Mouse (Mus musculus): ENCODE results near the gene H2afv. TPM values are rescaled to one million over a fixed set of nuclear protein-coding genes. Genes with fewer than 3 reads are reported as not detected.
"Not testable (repeated sequence)": the region's sequence is repeated elsewhere in the genome, so short reads cannot be mapped to it uniquely, and the experiment has no call there.

Gene H2afv
- polyA plus RNA-seq, 1 experiment from 2014 or later, result 824 TPM

DNA sequence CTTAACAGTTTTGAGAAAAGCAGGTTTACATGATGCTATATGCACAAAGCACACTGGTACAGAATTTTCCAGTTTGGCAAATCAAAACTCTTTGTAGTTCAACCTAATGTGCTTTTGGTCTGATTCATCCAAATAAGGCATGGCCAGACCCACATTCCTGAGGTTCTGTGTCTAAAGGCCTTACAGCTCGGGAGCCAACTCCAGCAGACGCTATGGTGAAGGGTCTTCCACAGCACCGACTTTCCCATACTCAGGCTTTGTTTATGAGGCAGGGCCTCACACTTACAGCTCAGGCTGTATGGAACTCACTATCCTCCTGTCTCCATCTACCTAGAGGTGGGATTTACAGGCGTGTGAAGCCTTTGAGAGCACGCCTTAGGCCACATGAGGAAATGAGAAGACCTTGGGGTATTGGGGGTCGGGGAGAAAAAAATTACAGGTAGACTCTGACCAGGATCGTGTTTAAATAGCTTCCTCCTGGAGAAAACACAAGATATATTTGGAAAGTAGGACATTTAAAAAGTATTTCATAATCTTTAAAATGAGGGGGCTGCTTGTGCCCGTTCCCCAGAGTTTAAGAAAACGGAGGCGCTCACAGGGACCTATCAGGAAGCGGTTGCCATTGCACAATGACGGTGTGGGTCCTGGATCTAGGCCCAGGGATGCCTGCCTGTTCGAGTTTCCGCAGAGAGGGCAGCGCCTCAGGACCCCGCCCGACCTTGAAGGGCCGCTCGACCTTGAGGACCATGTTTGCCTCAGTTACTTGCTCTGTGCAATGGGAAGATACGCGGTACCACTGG lies 29.3 kb downstream of the H2afv start, which contains the start of gene Ppia:
Ppia (plus strand) TSS at position 693 of the 800 bp plus-strand sequence.
- peak; percentile 50; the same call in 1 of the 2 replicates for ATAC-seq (ENCODE audit: insufficient number of reproducible peaks, insufficient read depth, low FRiP score, low TSS enrichment, low read depth)

DNA sequence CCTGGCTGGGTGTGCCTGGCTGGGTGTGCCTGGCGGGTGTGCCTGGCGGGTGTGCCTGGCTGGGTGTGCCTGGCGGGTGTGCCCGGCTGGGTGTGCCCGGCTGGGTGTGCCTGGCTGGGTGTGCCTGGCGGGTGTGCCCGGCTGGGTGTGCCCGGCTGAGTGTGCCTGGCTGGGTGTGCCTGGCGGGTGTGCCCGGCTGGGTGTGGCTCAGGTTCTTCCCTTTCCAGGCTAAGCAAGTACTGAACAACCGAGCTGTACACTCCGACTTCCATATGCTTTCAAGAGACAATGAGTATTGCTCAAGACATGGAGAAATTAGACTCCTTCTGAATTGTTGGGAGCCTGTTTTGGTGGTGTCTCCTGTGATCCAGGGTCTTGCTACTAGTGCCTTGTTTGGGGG lies 31.0 kb downstream of the H2afv start:
- H3K36me3 ChIP-seq, result peaks cover 13% of the 10 kb centered on the region
- peaks cover 22% of the 10 kb centered on the region for H3K4me1 ChIP-seq (replicated peaks)
- no peak overlapping the region for H3K9ac ChIP-seq (replicated peaks)
- no peak for ATAC-seq (ENCODE audit: insufficient number of reproducible peaks, insufficient read depth, low FRiP score, low TSS enrichment, low read depth)
- H3K27me3 ChIP-seq, result no peaks in the 10 kb centered on the region
- no peak overlapping the region for H3K4me2 ChIP-seq
- no peak overlapping the region for H3K27ac ChIP-seq
- no peaks in the 10 kb centered on the region for H3K9me3 ChIP-seq
- WGBS, result 98% methylated on average over 12 of the region's 12 CpGs
- no peak overlapping the region for H3K4me3 ChIP-seq (replicated peaks)

More for the DNA sequence above, 29.3 kb downstream of the H2afv start, which contains the start of gene Ppia:
- H3K27me3 ChIP-seq, result no peaks in the 10 kb centered on the region
- peak within 1 kb of the TSS; percentile 98 for H3K9ac ChIP-seq (replicated peaks)
- H3K4me3 ChIP-seq (replicated peaks), result peak within 1 kb of the TSS; percentile 97
- H3K4me1 ChIP-seq (replicated peaks), result peaks cover 27% of the 10 kb centered on the region
- H3K36me3 ChIP-seq, result peaks cover 28% of the 10 kb centered on the region
- H3K9me3 ChIP-seq, result no peaks in the 10 kb centered on the region
- H3K27ac ChIP-seq, result peak within 1 kb of the TSS; percentile 97
- 4% methylated on average over 21 of the region's 21 CpGs for WGBS
- H3K4me2 ChIP-seq, result peak within 1 kb of the TSS; percentile 90

DNA sequence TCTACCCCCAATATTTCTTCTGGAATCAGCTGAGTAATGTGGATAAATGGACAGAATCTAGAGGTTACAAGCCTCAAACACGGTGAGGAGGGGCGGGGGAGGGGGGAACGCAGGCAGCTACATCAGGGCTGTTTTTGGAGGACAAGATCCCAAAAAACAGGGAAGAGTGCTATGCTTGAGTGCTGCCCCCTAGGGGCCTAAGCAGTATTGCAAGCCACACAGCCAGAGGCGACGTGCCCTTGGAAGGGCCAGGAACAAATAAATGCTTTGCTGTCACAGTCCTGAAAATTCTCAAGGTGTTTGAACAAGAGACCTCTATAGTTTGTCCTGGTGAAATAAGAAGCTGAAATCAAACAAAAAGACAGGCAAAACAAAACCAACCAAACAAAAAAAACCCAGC lies 32.6 kb downstream of the H2afv start:
- H3K4me3 ChIP-seq (replicated peaks), result no peak overlapping the region
- H3K27me3 ChIP-seq, result no peaks in the 10 kb centered on the region
- H3K9me3 ChIP-seq, result no peaks in the 10 kb centered on the region
- whole genome bisulfite sequencing, result 6% methylated on average over 5 of the region's 5 CpGs
- H3K4me1 ChIP-seq (replicated peaks), result peaks cover 18% of the 10 kb centered on the region
- no peak for ATAC-seq (ENCODE audit: insufficient number of reproducible peaks, insufficient read depth, low FRiP score, low TSS enrichment, low read depth)
- H3K36me3 ChIP-seq, result no peaks in the 10 kb centered on the region
- H3K9ac ChIP-seq (replicated peaks), result no peak overlapping the region
- no peak overlapping the region for H3K27ac ChIP-seq
- no peak overlapping the region for H3K4me2 ChIP-seq

DNA sequence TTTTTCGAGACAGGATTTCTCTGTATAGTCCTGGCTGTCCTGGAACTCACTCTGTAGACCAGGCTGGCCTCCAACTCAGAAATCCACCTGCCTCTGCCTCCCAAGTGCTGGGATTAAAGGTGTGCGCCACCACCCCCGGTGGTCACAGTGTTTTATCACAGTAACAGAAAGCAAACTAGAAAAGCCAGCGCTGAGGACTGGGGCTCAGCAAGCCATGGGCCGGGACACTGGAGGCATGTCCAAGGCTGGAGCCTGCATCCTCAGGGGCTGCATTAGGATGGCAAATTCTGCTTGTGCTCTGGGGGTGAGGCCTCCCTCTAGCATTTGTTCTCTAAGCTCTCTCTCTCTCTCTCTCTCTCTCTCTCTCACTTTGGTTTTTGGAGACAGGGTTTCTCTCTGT lies 33.5 kb downstream of the H2afv start:
- not testable (repeated sequence) for H3K4me3 ChIP-seq (replicated peaks); H3K9ac ChIP-seq (replicated peaks); H3K36me3 ChIP-seq; H3K27me3 ChIP-seq; ATAC-seq (ENCODE audit: insufficient number of reproducible peaks, insufficient read depth, low FRiP score, low TSS enrichment, low read depth); H3K9me3 ChIP-seq; H3K4me2 ChIP-seq; H3K27ac ChIP-seq
- H3K4me1 ChIP-seq (replicated peaks), result peaks cover 28% of the 10 kb centered on the region
- 89% methylated on average over 5 of the region's 5 CpGs for WGBS

DNA sequence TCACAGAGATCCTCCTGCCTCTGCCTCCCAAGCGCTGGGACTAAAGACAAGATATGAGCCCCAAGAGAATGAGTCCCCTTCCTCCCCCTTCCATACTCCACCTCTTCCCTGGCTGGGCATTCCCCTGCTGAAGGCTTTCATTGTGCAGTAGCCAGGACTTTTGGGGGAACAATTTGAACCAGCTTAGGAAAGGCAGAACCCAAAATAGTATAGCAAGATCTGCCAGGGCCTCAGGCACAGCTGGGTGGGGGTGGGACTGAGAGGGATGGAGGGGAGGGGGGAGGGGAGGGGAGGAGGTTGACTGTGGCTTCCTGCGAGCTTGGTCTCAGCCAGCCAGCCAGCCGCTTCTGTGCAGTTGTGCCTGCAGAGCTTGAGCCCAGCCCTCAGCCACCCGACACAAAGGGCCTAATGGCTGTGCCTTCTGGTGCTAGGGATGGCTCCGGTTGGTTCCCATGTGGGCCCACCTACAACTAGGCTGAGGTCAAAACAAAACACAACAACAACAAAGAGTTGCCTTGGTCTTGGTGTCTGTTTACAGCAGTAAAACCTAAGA lies 34.1 kb downstream of the H2afv start:
- H3K9me3 ChIP-seq, result no peaks in the 10 kb centered on the region
- no peak overlapping the region for H3K27ac ChIP-seq
- H3K4me2 ChIP-seq, result no peak overlapping the region
- H3K27me3 ChIP-seq, result no peaks in the 10 kb centered on the region
- WGBS, result 46% methylated on average over 5 of the region's 5 CpGs
- H3K4me1 ChIP-seq (replicated peaks), result peaks cover 32% of the 10 kb centered on the region
- H3K36me3 ChIP-seq, result peaks cover 4% of the 10 kb centered on the region
- no peak overlapping the region for H3K4me3 ChIP-seq (replicated peaks)
- no peak for ATAC-seq (ENCODE audit: insufficient number of reproducible peaks, insufficient read depth, low FRiP score, low TSS enrichment, low read depth)
- no peak overlapping the region for H3K9ac ChIP-seq (replicated peaks)

DNA sequence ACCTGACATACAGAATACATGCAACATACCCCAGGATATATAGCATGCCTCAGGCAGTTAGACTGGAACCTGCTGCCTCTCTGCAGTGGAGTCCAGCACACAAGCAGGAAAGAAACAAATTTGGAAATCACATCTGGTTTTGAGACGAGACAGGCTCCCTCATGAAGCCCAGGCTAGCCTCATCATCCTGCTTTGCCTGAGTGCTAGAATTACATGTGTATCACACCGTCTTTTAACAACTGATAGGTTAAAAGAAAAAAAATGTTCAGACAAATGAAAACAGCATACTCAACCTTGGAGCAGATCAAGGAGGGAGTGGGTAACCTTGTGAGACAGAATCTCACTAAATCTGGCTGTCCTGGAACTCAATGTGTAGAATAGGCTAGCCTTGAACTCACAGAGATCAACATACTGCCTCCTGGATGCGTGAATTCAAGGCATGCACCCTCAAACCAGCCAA lies 37.1 kb downstream of the H2afv start:
- Histone ChIP-seq H3K4me1 (replicated peaks) (peaks cover 33% of the 10 kb centered on the region), H3K4me2 (0 out of 2 replicates have a peak overlapping the region, but pooled peaks have one; percentile 34), H3K9me3 (no peaks in the 10 kb centered on the region), H3K36me3 (peaks cover 33% of the 10 kb centered on the region), H3K27me3 (no peaks in the 10 kb centered on the region), H3K4me3 (replicated peaks) (no peak overlapping the region), H3K27ac (peak overlapping the region; percentile 96), H3K9ac (replicated peaks) (no peak overlapping the region)
- 76% methylated on average over 3 of the region's 3 CpGs for WGBS
- ATAC-seq (ENCODE audit: insufficient number of reproducible peaks, insufficient read depth, low FRiP score, low TSS enrichment, low read depth), result no peak

DNA sequence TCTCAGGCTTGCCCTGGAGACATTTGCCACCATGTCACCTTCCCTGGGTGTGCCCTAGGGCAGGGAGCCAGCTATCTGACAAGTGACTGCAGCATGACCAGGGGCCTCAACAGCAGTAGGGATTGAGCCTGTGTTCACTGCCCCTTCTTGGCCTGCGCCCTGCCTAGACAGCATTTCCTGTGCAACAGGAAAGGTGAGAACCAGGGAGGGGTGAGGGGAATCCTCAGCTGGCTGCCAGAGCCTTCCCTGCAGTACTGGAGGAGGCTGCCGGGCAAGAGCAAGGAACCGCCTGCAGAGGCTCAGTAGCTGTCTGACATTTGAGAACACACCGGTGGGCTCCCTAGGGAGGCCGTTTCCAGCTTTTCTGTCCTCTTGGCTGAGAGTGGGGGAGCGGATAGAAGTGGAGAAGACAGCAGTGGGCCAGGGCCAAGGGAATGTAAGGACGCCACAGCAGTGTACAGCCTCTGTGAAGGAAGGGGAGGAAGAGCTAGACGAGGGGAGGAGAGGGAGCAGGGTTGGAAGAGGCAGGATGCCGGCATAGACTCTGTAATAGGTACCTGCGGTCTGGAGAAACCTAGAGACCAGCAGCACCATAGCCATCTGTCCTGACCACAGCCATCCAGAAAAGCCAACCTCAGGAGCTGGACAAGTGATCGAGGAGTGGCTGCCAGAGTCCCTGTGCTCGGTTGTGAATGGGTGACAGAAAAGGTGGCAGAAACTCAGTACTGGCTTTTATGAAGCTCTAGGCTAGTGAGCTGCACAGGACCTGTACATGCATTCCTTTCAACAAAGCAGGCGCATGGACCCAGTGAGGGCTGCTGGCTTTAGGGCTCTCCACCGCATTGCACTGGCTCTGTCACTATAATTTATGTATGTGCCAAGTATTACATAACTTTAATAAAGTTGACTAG lies 37.7 kb downstream of the H2afv start:
- WGBS, result 21% methylated on average over 14 of the region's 14 CpGs
- ATAC-seq (ENCODE audit: insufficient number of reproducible peaks, insufficient read depth, low FRiP score, low TSS enrichment, low read depth), result peak; percentile 31
- no peaks in the 10 kb centered on the region for H3K9me3 ChIP-seq
- H3K27ac ChIP-seq, result peak overlapping the region; percentile 96
- H3K4me3 ChIP-seq (replicated peaks), result peak overlapping the region; percentile 1
- 0 out of 2 replicates have a peak overlapping the region, but pooled peaks have one; percentile 2 for H3K9ac ChIP-seq (replicated peaks)
- peaks cover 40% of the 10 kb centered on the region for H3K36me3 ChIP-seq
- peak overlapping the region; percentile 34 for H3K4me2 ChIP-seq
- H3K4me1 ChIP-seq (replicated peaks), result peaks cover 33% of the 10 kb centered on the region
- H3K27me3 ChIP-seq, result no peaks in the 10 kb centered on the region

DNA sequence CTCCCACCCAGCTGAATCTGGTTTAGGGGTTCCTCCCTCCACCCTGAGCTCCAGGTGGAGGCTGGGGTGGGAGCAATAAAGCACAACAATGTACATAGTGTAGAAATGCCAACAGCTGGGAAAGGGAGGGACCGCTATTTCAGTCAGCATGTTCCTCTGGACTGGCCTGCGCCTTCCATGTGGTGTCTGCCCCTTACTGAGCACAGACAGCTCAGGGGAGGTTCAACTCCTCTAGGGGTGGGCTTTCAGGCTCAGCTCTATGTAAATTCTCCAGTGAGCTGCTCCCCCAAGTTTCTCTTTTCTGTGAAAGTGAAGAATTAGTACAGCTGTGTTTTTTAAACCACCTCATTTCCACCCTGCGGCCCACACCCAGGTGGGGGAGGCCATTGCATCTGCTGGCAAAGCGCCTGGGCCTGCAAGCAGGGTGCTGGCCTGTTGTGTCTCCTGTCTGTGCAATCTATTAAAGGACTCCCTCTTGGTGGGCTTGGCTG lies 38.6 kb downstream of the H2afv start:
- Histone ChIP-seq H3K27me3 (no peaks in the 10 kb centered on the region), H3K4me2 (peak overlapping the region; percentile 34; the same call in 1 of the 2 replicates), H3K9ac (replicated peaks) (peak overlapping the region; percentile 37), H3K27ac (peak overlapping the region; percentile 96), H3K4me3 (replicated peaks) (no peak overlapping the region), H3K9me3 (no peaks in the 10 kb centered on the region), H3K36me3 (peaks cover 49% of the 10 kb centered on the region), H3K4me1 (replicated peaks) (peaks cover 33% of the 10 kb centered on the region)
- WGBS, result 59% methylated on average over 4 of the region's 4 CpGs
- ATAC-seq (ENCODE audit: insufficient number of reproducible peaks, insufficient read depth, low FRiP score, low TSS enrichment, low read depth), result peak; percentile 63; the same call in 1 of the 2 replicates

DNA sequence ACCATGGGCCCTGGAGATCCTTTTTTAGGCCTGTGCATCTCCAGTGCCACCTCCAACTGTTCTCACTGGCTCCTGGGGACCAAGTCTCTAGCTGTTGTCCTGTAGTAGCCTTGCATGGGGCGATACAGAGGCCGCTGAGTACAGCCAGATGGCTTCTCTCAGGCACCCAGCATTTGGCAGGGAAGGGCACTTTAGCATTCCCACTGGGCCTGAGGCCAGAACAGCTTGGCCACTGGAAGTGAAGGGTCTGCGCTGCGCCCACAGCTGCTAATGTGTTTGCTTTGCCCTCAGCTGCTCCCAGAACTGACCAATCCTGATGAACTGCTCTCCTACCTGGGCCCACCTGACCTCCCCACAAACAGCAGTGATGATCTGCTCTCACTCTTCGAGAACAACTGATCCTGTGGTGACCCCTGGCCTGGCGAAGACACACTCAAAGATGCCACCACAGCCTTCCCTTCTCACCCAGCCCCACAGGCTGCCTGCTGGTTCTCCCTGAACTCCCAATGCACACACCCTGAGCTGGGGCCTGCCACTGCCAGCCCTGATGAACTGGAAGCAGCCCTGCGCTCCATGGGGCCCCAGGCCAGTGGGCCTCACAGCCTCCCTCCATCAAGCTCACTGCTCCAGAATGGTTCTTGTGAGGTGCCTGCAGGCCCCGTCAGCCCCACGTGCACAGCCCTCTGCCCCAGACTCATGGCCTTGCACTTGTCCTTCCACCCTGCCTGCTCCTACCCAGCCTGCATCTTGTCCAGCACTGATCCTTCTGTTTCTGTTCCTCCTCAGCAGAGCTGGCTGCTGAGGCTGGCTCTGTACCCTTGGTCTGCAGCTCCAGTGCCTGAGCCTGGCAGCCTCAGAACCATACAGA lies 39.3 kb downstream of the H2afv start:
- H3K4me3 ChIP-seq (replicated peaks), result no peak overlapping the region
- no peaks in the 10 kb centered on the region for H3K9me3 ChIP-seq
- ATAC-seq (ENCODE audit: insufficient number of reproducible peaks, insufficient read depth, low FRiP score, low TSS enrichment, low read depth), result no peak
- peak overlapping the region; percentile 2; the same call in 1 of the 2 replicates for H3K4me2 ChIP-seq
- peak overlapping the region; percentile 96 for H3K27ac ChIP-seq
- H3K27me3 ChIP-seq, result no peaks in the 10 kb centered on the region
- 86% methylated on average over 9 of the region's 9 CpGs for WGBS
- peak overlapping the region; percentile 37 for H3K9ac ChIP-seq (replicated peaks)
- H3K36me3 ChIP-seq, result peaks cover 55% of the 10 kb centered on the region
- peaks cover 30% of the 10 kb centered on the region for H3K4me1 ChIP-seq (replicated peaks)

DNA sequence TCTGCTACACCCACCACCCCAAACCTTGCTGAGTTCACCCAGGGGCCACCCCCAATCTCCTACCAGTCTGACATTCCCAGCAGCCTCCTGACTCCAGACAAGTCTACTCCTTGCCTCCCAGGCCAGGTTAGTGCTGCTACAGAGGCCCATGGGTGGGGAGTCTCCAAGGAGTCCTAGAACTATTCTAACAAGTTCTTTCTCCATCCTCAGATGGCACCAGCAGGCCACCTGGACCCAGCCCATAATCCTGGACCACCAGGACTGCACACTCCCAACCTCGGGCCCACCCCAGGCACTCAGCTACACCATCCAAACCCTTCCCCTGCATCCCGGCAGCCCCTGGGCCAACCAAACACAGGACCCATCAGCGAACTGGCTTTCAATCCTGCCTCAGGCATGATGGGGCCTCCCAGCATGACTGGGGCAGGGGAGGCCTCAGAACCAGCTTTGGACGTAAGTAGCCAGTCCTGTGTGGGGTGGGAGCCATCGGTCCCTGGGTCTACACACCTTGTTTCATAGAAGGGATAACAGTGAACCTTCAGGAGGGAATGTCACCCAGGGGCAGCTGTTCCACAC lies 40.3 kb downstream of the H2afv start:
- Histone ChIP-seq H3K4me3 (replicated peaks) (no peak overlapping the region), H3K4me2 (no peak overlapping the region), H3K4me1 (replicated peaks) (peaks cover 30% of the 10 kb centered on the region), H3K9me3 (no peaks in the 10 kb centered on the region), H3K27ac (peak overlapping the region; percentile 96; the same call in 1 of the 2 replicates), H3K9ac (replicated peaks) (no peak overlapping the region), H3K27me3 (no peaks in the 10 kb centered on the region), H3K36me3 (peaks cover 65% of the 10 kb centered on the region)
- 89% methylated on average over 5 of the region's 5 CpGs for WGBS
- ATAC-seq (ENCODE audit: insufficient number of reproducible peaks, insufficient read depth, low FRiP score, low TSS enrichment, low read depth), result no peak

Measured in limb, embryonic 12.5 days (tissue).